Mouse (Mus musculus): ENCODE measurements around the gene Gm10271. TPM values are rescaled to one million over a fixed set of nuclear protein-coding genes. Genes with fewer than 3 reads are reported as not detected.

The Gm10271 gene
- polyA plus RNA-seq, 1 experiment from 2014 or later, result not detected

GRCm38 (mm10) chr10:116916581-116916980, 55.8 kb downstream of the Gm10271 start:
- Histone ChIP-seq H3K4me1 (ENCODE audit: control insufficient read depth, insufficient read depth, low read length) (no peaks in the 10 kb centered on the region), H3K27ac (replicated peaks; ENCODE audit: low read depth, low read length) (no peak overlapping the region), H3K4me3 (ENCODE audit: low read depth, low read length) (no peak overlapping the region), H3K9ac (replicated peaks; ENCODE audit: low read length) (no peak overlapping the region), H3K36me3 (replicated peaks; ENCODE audit: control insufficient read depth, insufficient read depth, low read depth, low read length) (no peaks in the 10 kb centered on the region; the same call in none of the 2 replicates), H3K27me3 (ENCODE audit: control insufficient read depth, insufficient read depth, low read length) (no peaks in the 10 kb centered on the region), H3K9me3 (replicated peaks; ENCODE audit: control insufficient read depth, low read length) (no peaks in the 10 kb centered on the region), H3K4me2 (ENCODE audit: low read depth, low read length) (no peak overlapping the region)
- ATAC-seq (replicated peaks; ENCODE audit: insufficient number of reproducible peaks, low FRiP score, low TSS enrichment, low read depth) (no peak), DNase-seq (ENCODE audit: low spot score) (no peak)
- 80% methylated on average over 8 of the region's 8 CpGs for WGBS

- no peak overlapping the region for H3K4me2 ChIP-seq (ENCODE audit: low read depth, low read length)
- 90% methylated on average over 8 of the region's 8 CpGs for WGBS
- no peaks in the 10 kb centered on the region; the same call in none of the 2 replicates for H3K36me3 ChIP-seq (replicated peaks; ENCODE audit: control insufficient read depth, insufficient read depth, low read depth, low read length)
- H3K4me1 ChIP-seq (ENCODE audit: control insufficient read depth, insufficient read depth, low read length), result no peaks in the 10 kb centered on the region
- no peaks in the 10 kb centered on the region for H3K27me3 ChIP-seq (ENCODE audit: control insufficient read depth, insufficient read depth, low read length)
- no peaks in the 10 kb centered on the region for H3K9me3 ChIP-seq (replicated peaks; ENCODE audit: control insufficient read depth, low read length)
- no peak overlapping the region for H3K4me3 ChIP-seq (ENCODE audit: low read depth, low read length)
- H3K9ac ChIP-seq (replicated peaks; ENCODE audit: low read length), result no peak overlapping the region
- DNase-seq (ENCODE audit: low spot score) (no peak), ATAC-seq (replicated peaks; ENCODE audit: insufficient number of reproducible peaks, low FRiP score, low TSS enrichment, low read depth) (no peak)
- H3K27ac ChIP-seq (replicated peaks; ENCODE audit: low read depth, low read length), result no peak overlapping the region
These were observed 57.1 kb downstream of the Gm10271 start for GRCm38 (mm10) chr10:116915286-116915685.

GRCm38 (mm10) chr10:116914586-116914985, 57.8 kb downstream of the Gm10271 start:
- Histone ChIP-seq H3K27ac (replicated peaks; ENCODE audit: low read depth, low read length) (no peak overlapping the region), H3K4me1 (ENCODE audit: control insufficient read depth, insufficient read depth, low read length) (no peaks in the 10 kb centered on the region), H3K4me3 (ENCODE audit: low read depth, low read length) (no peak overlapping the region), H3K9ac (replicated peaks; ENCODE audit: low read length) (no peak overlapping the region), H3K27me3 (ENCODE audit: control insufficient read depth, insufficient read depth, low read length) (no peaks in the 10 kb centered on the region), H3K36me3 (replicated peaks; ENCODE audit: control insufficient read depth, insufficient read depth, low read depth, low read length) (peaks cover 2% of the 10 kb centered on the region), H3K9me3 (replicated peaks; ENCODE audit: control insufficient read depth, low read length) (no peaks in the 10 kb centered on the region), H3K4me2 (ENCODE audit: low read depth, low read length) (no peak overlapping the region)
- ATAC-seq (replicated peaks; ENCODE audit: insufficient number of reproducible peaks, low FRiP score, low TSS enrichment, low read depth) (no peak), DNase-seq (ENCODE audit: low spot score) (no peak)
- 91% methylated on average over 9 of the region's 9 CpGs for WGBS

GRCm38 (mm10) chr10:116913647-116914273, 58.6 kb downstream of the Gm10271 start:
- Histone ChIP-seq H3K4me3 (ENCODE audit: low read depth, low read length) (no peak overlapping the region), H3K9me3 (replicated peaks; ENCODE audit: control insufficient read depth, low read length) (no peaks in the 10 kb centered on the region), H3K9ac (replicated peaks; ENCODE audit: low read length) (no peak overlapping the region), H3K27ac (replicated peaks; ENCODE audit: low read depth, low read length) (no peak overlapping the region), H3K4me2 (ENCODE audit: low read depth, low read length) (no peak overlapping the region), H3K36me3 (replicated peaks; ENCODE audit: control insufficient read depth, insufficient read depth, low read depth, low read length) (peaks cover 2% of the 10 kb centered on the region), H3K27me3 (ENCODE audit: control insufficient read depth, insufficient read depth, low read length) (no peaks in the 10 kb centered on the region), H3K4me1 (ENCODE audit: control insufficient read depth, insufficient read depth, low read length) (no peaks in the 10 kb centered on the region)
- DNase-seq (ENCODE audit: low spot score) (no peak), ATAC-seq (replicated peaks; ENCODE audit: insufficient number of reproducible peaks, low FRiP score, low TSS enrichment, low read depth) (no peak)
- WGBS, result 91% methylated on average over 17 of the region's 17 CpGs

- Histone ChIP-seq H3K27me3 (ENCODE audit: control insufficient read depth, insufficient read depth, low read length) (no peaks in the 10 kb centered on the region), H3K36me3 (replicated peaks; ENCODE audit: control insufficient read depth, insufficient read depth, low read depth, low read length) (peaks cover 2% of the 10 kb centered on the region), H3K9ac (replicated peaks; ENCODE audit: low read length) (no peak overlapping the region), H3K9me3 (replicated peaks; ENCODE audit: control insufficient read depth, low read length) (no peaks in the 10 kb centered on the region), H3K27ac (replicated peaks; ENCODE audit: low read depth, low read length) (no peak overlapping the region), H3K4me3 (ENCODE audit: low read depth, low read length) (no peak overlapping the region), H3K4me2 (ENCODE audit: low read depth, low read length) (no peak overlapping the region), H3K4me1 (ENCODE audit: control insufficient read depth, insufficient read depth, low read length) (no peaks in the 10 kb centered on the region)
- DNase-seq (ENCODE audit: low spot score) (no peak), ATAC-seq (replicated peaks; ENCODE audit: insufficient number of reproducible peaks, low FRiP score, low TSS enrichment, low read depth) (0 out of 2 replicates have a peak, but pooled peaks have one; percentile 23)
- 89% methylated on average over 9 of the region's 9 CpGs for WGBS
These were observed 59.6 kb downstream of the Gm10271 start for GRCm38 (mm10) chr10:116912850-116913249.

- Histone ChIP-seq H3K4me2 (ENCODE audit: low read depth, low read length) (no peak overlapping the region), H3K27me3 (ENCODE audit: control insufficient read depth, insufficient read depth, low read length) (no peaks in the 10 kb centered on the region), H3K4me3 (ENCODE audit: low read depth, low read length) (no peak overlapping the region), H3K9me3 (replicated peaks; ENCODE audit: control insufficient read depth, low read length) (no peaks in the 10 kb centered on the region), H3K36me3 (replicated peaks; ENCODE audit: control insufficient read depth, insufficient read depth, low read depth, low read length) (peaks cover 5% of the 10 kb centered on the region), H3K9ac (replicated peaks; ENCODE audit: low read length) (no peak overlapping the region), H3K27ac (replicated peaks; ENCODE audit: low read depth, low read length) (no peak overlapping the region), H3K4me1 (ENCODE audit: control insufficient read depth, insufficient read depth, low read length) (no peaks in the 10 kb centered on the region)
- no peak for ATAC-seq (replicated peaks; ENCODE audit: insufficient number of reproducible peaks, low FRiP score, low TSS enrichment, low read depth)
- WGBS, result 79% methylated on average over 15 of the region's 15 CpGs
- DNase-seq (ENCODE audit: low spot score), result no peak
These were observed 63.3 kb downstream of the Gm10271 start for GRCm38 (mm10) chr10:116908901-116909642.

Other genes starting within 250 kb of the Gm10271 start
- 0.11 and 0.18 TPM in 2 replicates for gene Myrfl, start 75.7 kb downstream of the Gm10271 start, polyA plus RNA-seq (2014; fragmentation: Nextera tagmentation; extraction: Ambion mirVana)
- 38.9 and 42.4 TPM in 2 replicates for gene Rab3ip, start 21.8 kb downstream of the Gm10271 start, polyA plus RNA-seq (2014; fragmentation: Nextera tagmentation; extraction: Ambion mirVana)
- gene Best3, start 13.7 kb upstream of the Gm10271 start, polyA plus RNA-seq (2014; fragmentation: Nextera tagmentation; extraction: Ambion mirVana), result 0.20 and 0.32 TPM in 2 replicates
- 0.33 TPM in 1 of 2 replicates, not detected in the other for gene Lrrc10, start 72.7 kb upstream of the Gm10271 start, polyA plus RNA-seq (2014; fragmentation: Nextera tagmentation; extraction: Ambion mirVana)
- 379 and 384 TPM in 2 replicates for gene Cct2, start 91.2 kb upstream of the Gm10271 start, polyA plus RNA-seq (2014; fragmentation: Nextera tagmentation; extraction: Ambion mirVana)
- 25.5 and 28.2 TPM in 2 replicates for gene Frs2, start 175.9 kb upstream of the Gm10271 start, polyA plus RNA-seq (2014; fragmentation: Nextera tagmentation; extraction: Ambion mirVana)

Measured in embryonic facial prominence, embryonic 11.5 days (tissue).